Mouse (Mus musculus): ENCODE results near the gene Zic5.
"Not testable (repeated sequence)": the region's sequence is repeated elsewhere in the genome, so short reads cannot be mapped to it uniquely, and the experiment has no call there.

Zic5 gene

GRCm38 (mm10) chr14:122465931-122466490 is 534 bp upstream of the Zic5 start:
- no peak for DNase-seq (ENCODE audit: extremely low spot score, low spot score)

DNA sequence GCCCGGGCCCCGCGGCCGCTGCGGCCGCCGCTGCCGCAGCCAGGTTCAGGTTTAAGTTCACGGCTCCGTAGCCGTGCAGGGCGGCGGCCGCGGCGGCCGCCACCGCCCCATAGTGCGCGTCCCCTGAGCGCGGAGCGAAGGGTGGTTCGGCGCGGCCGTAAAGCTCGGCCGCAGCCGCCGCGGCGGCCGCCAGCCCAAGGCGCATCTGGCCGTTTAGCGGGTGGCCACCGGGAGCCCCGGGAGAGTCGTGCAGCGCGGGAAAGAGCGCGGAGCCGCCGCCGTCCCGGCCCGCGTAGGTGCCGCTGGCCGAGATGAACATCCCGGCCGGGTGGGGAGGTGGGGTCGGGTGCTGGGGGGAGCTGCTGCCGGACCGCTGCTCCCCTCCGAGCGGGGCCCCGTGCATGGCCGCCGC is 1.1 kb downstream of the Zic5 start:
- no peak for DNase-seq (ENCODE audit: extremely low spot score, low spot score)

DNA sequence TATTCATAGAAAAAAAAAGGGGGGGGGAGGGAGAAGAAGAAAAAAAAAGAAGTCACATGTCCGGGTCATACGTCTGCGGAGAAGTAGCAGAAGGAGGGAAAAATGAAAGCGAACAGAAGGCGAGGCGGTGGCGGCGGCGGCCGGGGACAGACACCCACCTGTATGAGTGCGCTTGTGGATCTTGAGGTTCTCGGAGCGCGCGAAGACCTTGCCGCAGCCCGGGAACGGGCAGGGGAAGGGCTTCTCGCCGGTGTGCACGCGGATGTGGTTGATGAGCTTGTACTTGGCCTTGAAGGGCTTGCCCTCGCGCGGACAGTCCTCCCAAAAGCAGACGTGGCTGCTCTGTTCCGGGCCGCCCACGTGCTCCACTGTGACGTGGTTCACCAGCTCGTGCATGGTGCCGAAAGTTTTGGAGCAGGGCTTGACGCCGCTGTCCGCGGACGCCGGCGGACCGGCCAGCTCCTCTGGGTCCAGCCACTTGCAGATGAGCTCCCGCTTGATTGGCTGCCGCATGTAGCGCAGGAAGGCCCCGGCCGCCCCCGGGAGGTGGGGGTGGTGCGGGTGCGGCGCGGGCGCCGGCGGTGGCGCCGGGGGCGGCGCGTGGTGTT is 1.6 kb downstream of the Zic5 start:
- peak; percentile 77 for DNase-seq (ENCODE audit: extremely low spot score, low spot score)

- DNase-seq (ENCODE audit: extremely low spot score, low spot score), result peak; percentile 69
Measured at GRCm38 (mm10) chr14:122463080-122463691, 2.3 kb downstream of the Zic5 start.

DNA sequence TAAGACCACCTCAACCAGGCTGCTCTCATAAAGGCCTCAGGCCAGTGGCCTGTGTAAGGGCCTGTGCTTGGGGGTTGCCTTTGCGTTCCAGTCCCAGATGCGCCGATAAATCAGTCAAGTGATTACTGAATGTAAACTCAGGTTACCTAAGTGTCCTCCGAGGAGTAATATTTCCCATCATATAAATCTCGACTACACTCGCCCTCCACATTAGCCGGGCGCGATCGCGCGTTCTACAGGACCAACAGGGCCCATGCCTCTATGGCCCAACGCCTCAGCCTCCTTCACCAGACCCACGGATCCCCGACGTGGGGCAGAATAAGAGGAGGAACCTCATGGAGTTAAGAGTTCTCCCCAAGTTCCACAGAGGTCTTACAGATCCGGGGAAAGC is 2.8 kb downstream of the Zic5 start:
- DNase-seq (ENCODE audit: extremely low spot score, low spot score), result peak; percentile 63

DNA sequence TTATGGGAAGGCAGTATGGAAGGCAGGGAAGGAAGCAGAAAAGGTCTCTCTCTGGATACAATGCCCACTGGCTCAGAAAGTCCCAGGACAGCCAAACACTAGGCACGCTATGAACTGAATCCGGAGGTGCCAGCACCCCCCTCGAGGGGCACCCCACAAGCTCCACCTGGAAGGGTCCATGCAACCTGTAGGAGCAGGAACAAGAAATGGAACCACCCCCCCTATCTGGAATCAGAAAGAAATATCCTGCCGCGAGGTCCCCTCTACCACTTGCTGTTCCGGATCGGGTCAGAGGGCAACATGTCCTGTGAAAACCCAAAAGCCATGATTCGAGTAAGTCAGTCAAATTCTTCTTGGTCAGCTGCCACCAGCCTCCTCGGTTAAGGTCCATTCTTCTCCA is 3.5 kb downstream of the Zic5 start:
- peak; percentile 49 for DNase-seq (ENCODE audit: extremely low spot score, low spot score)

DNA sequence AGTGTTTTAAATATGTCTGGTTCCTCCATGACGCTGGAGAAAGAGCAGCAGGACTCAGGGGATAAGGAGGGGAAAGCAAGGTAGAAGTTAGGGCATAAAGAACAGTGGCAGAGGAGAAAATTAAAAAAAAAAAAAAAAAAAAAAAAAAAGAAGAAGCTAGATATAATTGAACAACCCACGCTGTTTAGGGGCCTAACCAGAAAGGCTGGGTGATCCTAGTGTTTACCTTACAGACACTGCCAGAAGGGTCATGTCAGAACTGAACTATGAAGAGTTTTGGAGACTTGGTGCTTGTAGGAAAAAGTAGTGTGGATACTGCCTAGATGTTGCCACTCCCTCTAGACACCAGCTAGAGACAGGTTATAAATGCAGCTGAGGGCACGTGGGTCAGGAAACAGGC is 4.0 kb downstream of the Zic5 start:
- no peak for DNase-seq (ENCODE audit: extremely low spot score, low spot score)

- no peak for DNase-seq (ENCODE audit: extremely low spot score, low spot score)
Measured at GRCm38 (mm10) chr14:122460226-122460625, 5.3 kb downstream of the Zic5 start.

DNA sequence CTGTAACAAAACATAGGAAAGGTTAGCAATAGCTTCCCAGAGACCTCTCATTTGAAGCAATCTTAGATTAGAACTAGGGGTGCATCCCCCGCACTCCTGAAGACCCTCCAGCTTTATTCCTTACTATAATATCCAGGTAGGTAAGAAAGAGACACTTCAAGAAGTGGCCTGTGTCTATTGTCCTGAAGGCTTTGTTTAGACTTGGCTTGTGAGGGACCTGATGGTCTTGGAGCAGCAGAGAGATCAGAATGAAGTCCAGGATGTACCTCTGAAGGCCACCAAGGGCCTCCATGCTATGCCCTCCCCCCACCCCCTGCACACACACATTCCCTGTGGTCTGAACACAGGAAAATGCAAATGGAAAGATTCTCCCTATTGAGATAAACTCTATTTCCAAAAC is 5.7 kb downstream of the Zic5 start:
- no peak for DNase-seq (ENCODE audit: extremely low spot score, low spot score)

- DNase-seq (ENCODE audit: extremely low spot score, low spot score), result not testable (repeated sequence)
Measured at GRCm38 (mm10) chr14:122459332-122459731, 6.1 kb downstream of the Zic5 start.

GRCm38 (mm10) chr14:122455562-122455958 is 9.9 kb downstream of the Zic5 start:
- no peak for DNase-seq (ENCODE audit: extremely low spot score, low spot score)

DNA sequence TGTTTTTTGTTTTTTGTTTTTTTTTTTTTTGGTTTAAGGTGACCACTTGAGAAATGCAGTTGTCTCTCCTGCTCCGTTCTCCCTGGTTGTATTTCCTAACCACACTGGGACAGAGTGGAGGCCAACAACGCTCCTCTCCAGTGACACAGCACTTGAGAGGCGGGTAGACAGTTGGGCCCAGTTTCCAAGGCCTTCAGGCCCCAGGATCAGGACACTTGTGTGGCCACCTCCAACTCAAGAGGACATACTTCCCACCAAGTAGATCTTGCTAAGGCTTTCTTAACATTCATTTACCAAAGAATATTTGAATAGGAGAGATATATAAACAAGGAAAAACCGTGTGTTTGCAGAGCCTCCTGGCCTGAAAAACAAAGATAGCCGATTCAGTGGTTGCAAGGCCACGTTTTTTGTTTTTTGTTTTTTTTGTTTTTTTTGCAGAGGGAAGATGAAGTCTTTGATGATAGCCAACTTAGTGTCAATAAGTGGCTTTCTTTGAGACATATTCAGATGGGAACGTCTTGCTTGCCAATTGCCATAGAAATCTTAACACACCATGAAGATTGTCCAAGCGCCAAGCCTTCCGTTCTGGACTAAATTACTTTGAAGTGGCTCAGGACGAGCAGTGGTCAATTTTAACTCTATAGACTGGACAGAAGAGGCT is 10.4 kb downstream of the Zic5 start:
- DNase-seq (ENCODE audit: extremely low spot score, low spot score), result no peak

DNA sequence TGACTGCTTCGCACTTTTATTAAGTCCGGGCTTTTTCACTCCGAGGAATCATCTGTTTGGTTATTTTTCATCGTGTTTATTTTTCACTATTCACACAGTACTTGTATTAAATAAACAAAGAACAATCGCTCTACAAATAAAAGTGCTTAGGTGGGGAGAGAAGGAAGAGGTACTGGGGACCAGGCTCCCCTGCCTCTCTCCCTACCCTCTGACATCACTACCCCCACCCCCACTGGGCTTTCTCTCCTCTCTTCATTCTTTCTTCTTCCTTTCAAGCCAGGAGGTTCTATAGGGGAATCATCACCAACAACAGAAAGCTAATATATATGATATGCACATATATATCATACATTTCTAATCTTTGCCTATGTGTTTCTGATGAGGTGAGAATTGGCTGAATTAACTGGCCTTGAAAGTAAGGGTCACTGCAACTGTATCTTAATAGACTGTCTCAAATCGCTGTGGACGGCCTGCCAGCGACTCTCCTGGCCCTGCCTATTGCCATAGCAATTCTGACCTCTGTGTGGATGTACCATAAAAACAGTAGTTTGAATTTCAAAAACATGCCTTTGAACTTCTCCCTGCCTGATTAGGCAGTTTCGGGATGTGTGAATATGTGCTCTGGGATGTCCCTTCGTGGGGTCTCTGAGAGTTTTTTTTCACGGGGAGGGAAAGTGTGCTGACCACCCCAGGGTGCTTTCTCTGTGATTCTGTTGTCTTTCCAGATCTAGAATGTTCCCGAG is 11.3 kb downstream of the Zic5 start:
- DNase-seq (ENCODE audit: extremely low spot score, low spot score), result peak; percentile 31

DNA sequence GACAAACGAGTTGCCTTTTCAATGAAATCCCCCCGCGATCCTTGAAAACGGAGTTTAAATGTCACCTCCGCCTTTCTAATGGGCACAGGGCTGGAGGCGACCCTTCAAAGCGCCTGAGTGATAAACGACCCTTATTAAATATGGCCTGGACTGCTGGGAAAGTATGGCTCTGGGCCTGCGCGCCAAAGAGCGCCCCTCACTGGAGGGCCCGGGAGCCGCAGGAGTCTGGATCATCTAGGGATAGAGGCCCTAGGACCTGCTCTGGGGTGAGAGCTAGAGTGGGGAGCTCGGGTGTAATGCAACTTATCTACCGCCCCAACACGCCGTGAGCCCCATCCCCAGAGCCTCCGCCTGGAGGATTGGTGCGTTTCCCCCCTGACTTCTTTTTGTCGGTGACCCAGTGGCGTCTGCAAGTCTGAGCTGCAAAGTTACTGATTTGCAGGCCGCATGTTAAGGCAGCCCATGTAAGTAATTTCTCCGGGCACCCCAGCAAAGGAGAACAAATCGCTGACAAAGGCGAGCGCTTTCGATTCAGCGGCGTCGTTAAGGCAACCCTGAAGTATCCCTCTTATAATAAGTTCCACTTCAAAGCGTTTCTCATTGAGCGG is 12.0 kb downstream of the Zic5 start:
- peak; percentile 83 for DNase-seq (ENCODE audit: extremely low spot score, low spot score)

- peak; percentile 54 for DNase-seq (ENCODE audit: extremely low spot score, low spot score)
Measured at GRCm38 (mm10) chr14:122452701-122453387, 12.6 kb downstream of the Zic5 start.

DNA sequence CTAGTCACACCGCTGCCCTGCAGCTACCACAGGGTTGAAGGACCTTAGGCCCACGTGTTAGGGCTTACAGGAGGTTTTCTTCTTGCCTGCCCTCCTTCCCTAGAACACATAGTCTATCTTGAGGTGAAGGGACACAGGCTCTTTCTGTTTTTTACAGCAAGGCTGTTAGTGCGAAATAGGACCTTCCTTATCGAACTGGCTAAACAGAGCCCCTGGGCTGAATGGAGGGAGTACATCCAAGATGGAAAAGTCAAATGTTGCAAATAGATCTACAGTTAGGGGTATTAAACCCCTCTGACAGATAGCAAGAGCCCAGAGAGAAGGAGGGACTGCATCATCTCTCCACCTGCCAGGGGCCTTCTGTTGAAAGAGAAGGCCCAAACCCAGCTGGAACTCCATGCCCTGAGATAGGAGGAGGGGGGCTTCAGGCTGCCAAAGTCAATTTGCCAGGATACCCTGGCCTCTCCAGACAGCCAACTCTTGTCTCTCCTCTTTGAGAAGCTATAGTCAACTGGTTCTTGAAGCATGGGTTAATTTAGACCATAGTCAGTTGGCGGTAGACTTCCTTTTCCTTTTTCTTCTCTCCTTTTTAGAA is 13.8 kb downstream of the Zic5 start:
- peak; percentile 49 for DNase-seq (ENCODE audit: extremely low spot score, low spot score)

DNA sequence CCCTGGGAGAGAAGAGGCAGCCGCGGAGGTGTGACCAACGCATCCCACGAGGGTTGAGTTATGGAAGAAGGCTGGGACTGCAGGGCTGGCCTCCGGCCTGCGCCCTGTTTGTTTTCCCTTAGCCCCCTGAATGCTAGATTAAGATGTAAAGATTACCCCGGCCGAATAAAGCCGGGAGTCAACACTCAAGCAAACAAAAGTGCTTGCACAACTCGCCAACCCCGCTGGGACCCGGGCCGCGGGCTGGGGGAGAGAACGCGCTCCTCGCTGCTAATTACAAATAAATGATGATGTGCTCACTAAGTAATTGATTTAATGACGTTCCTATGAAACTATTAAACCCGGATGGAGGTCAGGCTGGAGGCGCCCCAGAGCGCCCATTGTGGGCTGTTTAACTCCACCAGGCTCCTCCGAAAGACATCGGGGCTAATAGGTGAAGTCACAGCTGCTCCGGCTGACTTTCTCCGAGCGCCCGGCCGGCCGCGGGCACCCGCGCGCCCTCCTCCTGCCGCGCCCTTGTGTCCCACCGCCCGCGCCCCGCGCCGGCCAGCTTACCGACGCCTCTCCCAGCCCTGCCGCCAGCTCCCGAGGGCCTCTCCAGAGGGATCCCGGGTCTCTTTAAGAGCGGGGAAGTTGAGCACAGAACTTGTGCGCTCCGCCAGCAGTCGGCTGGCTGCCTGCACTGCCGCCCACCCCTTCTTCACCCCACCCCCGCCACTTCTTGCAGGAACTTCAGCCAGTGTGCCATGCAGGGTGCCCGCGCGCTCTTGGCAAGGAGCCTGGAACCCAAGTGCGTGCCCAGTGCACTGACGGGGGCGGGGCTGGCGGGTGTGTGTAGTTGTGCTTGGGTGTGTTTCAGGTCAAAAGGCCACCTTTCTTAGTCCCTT is 14.7 kb downstream of the Zic5 start, which contains the start of gene Gm5089:
TSS of gene Gm5089 (minus strand) at position 620 of the 887 bp plus-strand sequence.
- peak; percentile 76 for DNase-seq (ENCODE audit: extremely low spot score, low spot score)

DNA sequence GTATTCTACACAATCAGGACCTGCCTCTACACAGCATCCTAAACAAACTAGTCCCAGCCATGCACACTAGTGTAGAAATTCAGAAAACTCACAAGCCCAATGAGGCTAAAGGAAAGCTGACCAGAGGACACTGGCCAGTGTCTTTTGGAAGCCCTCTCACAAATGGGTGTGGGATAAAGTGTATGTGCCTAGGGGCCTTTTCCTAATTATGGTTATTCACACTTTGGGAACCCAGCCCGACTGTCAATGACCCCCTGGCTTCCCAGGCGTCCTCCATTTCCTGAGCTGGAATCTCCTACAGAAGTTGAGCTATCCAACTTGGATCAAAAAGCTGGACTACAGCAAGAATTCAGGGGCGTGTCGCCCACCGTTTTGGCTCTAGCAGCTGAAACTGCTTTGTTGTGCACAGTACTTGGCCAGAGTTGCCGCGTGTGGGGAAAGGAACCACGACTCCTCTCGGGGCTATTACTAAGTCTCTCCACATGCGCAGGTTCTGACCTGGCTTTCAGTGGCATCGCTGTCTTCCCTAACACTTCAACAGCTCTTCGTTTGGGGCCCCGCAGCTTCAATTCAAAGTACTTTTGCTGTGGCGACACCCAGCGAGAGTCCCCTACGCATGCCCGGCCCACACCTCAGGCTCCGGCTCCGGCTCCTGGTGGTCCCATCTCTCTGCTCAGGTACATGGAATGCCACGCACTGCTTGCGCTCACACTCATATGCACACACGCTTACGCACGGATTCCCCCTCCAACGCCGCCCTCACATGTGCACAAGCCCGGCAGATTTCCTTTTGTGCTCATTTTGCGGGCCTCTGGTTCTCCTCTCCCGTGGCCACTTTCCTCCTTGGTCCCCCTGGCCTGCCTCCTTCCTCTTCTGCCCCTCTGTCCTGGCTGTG is 15.6 kb downstream of the Zic5 start:
- DNase-seq (ENCODE audit: extremely low spot score, low spot score), result peak; percentile 65
